Mouse (Mus musculus) heart, embryonic 12.5 days (tissue): ENCODE results near the gene Bbox1. TPM values are rescaled to one million over a fixed set of nuclear protein-coding genes. Genes with fewer than 3 reads are reported as not detected.

ENCODE experiments used
- polyA plus RNA-seq: library from polyadenylated mRNA; unstranded; fragments of >200 nt; fragmentation: Nextera tagmentation; extraction: Ambion mirVana; gene quantifications from 2 replicates; pipeline ENCODE4 v1.2.1, GENCODE M21; 2016

Bbox1 gene
- polyA plus RNA-seq, 1 experiment from 2014 or later, result not detected

Other genes starting within 250 kb of the Bbox1 start
- 3.5 and 3.9 TPM in 2 replicates for gene Fibin, start 48.6 kb upstream of the Bbox1 start, polyA plus RNA-seq